Mouse (Mus musculus) skeletal muscle tissue, adult 2 months (tissue): Measurements from ENCODE around the gene Whamm.

Experiments used
- DNase-seq: peaks from one replicate; pipeline ENCODE4 v3.0.0-alpha.2; 2012; ENCODE audit warnings: low read depth, low spot score

The Whamm gene

GRCm38 (mm10) chr7:81596086-81596485 lies 25.0 kb downstream of the Whamm start:
- DNase-seq, result no peak

- DNase-seq, result no peak
These were observed 26.6 kb downstream of the Whamm start for GRCm38 (mm10) chr7:81597660-81598059.

- DNase-seq, result no peak
These were observed 28.6 kb downstream of the Whamm start for GRCm38 (mm10) chr7:81599379-81600280.

- DNase-seq, result no peak
These were observed 33.9 kb downstream of the Whamm start for GRCm38 (mm10) chr7:81604991-81605390.

- no peak for DNase-seq
These were observed 34.4 kb downstream of the Whamm start for GRCm38 (mm10) chr7:81605489-81605888.

GRCm38 (mm10) chr7:81606452-81606851 lies 35.4 kb downstream of the Whamm start:
- no peak for DNase-seq

GRCm38 (mm10) chr7:81610125-81610524 lies 39.1 kb downstream of the Whamm start:
- DNase-seq, result no peak

- no peak for DNase-seq
These were observed 42.0 kb downstream of the Whamm start for GRCm38 (mm10) chr7:81612856-81613635.

- DNase-seq, result no peak
These were observed 44.0 kb downstream of the Whamm start for GRCm38 (mm10) chr7:81615031-81615430.

GRCm38 (mm10) chr7:81622793-81623192 lies 51.7 kb downstream of the Whamm start:
- DNase-seq, result no peak

- no peak for DNase-seq
These were observed 52.7 kb downstream of the Whamm start for GRCm38 (mm10) chr7:81623767-81624166.

GRCm38 (mm10) chr7:81626460-81626859 lies 55.4 kb downstream of the Whamm start:
- DNase-seq, result no peak

- no peak for DNase-seq
These were observed 60.2 kb downstream of the Whamm start for GRCm38 (mm10) chr7:81631261-81631660.

GRCm38 (mm10) chr7:81632586-81632985 lies 61.5 kb downstream of the Whamm start:
- no peak for DNase-seq

GRCm38 (mm10) chr7:81641101-81641500 lies 70.0 kb downstream of the Whamm start:
- DNase-seq, result no peak

GRCm38 (mm10) chr7:81644551-81645235 lies 73.6 kb downstream of the Whamm start:
- no peak for DNase-seq
